Mouse (Mus musculus) layer of hippocampus, postnatal 14 days (tissue): ENCODE data around the gene Hesx1. TPM values are rescaled to one million over a fixed set of nuclear protein-coding genes. Genes with fewer than 3 reads are reported as not detected.
"Not testable (repeated sequence)": the region's sequence is repeated elsewhere in the genome, so short reads cannot be mapped to it uniquely, and the experiment has no call there.

ENCODE experiments used
- DNase-seq, 2 experiments: peaks; one replicate each; pipeline ENCODE4 v3.0.0; 2021 to 2022; ENCODE audit warnings: low spot score in 2 of 2, mixed read lengths in 1 of 2
- long read RNA-seq, 2 experiments: library from polyadenylated mRNA; stranded (forward); transcript quantifications; one replicate each; pipeline ENCODE4 v2.0.0; 2021
- total RNA-seq, 2 experiments: library from RNA; stranded (reverse); gene quantifications; 2 replicates each; pipeline ENCODE4 v1.2.3; 2021

Hesx1 gene
- not detected for total RNA-seq
- long read RNA-seq, experiment 1 = 0 reads
- long read RNA-seq, experiment 2 = 0 reads

- DNase-seq = no peak
Observed at GRCm38 (mm10) chr14:26994211-26994741, at the start of gene Hesx1. Hesx1 (plus strand) TSS chr14:26994416.

- not testable (repeated sequence) for DNase-seq
Observed at GRCm38 (mm10) chr14:26956139-26956538, 38.1 kb upstream of the Hesx1 start.

GRCm38 (mm10) chr14:26960518-26960917 is 33.7 kb upstream of the Hesx1 start:
- no peak for DNase-seq

GRCm38 (mm10) chr14:26969164-26969563 is 25.1 kb upstream of the Hesx1 start:
- DNase-seq = no peak

GRCm38 (mm10) chr14:26969856-26970407 is 24.3 kb upstream of the Hesx1 start:
- peak; percentile 59 to 79 for DNase-seq

- peak; percentile 95 to 96 for DNase-seq
Observed at GRCm38 (mm10) chr14:26970439-26970932, 23.7 kb upstream of the Hesx1 start.

GRCm38 (mm10) chr14:26971106-26971789 is 23.0 kb upstream of the Hesx1 start, which contains the start of gene Appl1:
Appl1 (minus strand) TSS chr14:26971232.
- no peak for DNase-seq

GRCm38 (mm10) chr14:26973089-26973488 is 21.1 kb upstream of the Hesx1 start:
- DNase-seq = no peak

GRCm38 (mm10) chr14:26975490-26975889 is 18.7 kb upstream of the Hesx1 start:
- no peak for DNase-seq

- no peak for DNase-seq
Observed at GRCm38 (mm10) chr14:26976212-26976611, 18.0 kb upstream of the Hesx1 start.

GRCm38 (mm10) chr14:26977500-26977899 is 16.7 kb upstream of the Hesx1 start:
- no peak for DNase-seq

GRCm38 (mm10) chr14:26979808-26980207 is 14.4 kb upstream of the Hesx1 start:
- DNase-seq = no peak

GRCm38 (mm10) chr14:26981021-26981420 is 13.2 kb upstream of the Hesx1 start:
- DNase-seq = no peak

GRCm38 (mm10) chr14:26981494-26982149 is 12.6 kb upstream of the Hesx1 start:
- no peak for DNase-seq

- no peak for DNase-seq
Observed at GRCm38 (mm10) chr14:26982150-26982530, 12.1 kb upstream of the Hesx1 start.

GRCm38 (mm10) chr14:26988694-26989093 is 5.5 kb upstream of the Hesx1 start:
- DNase-seq = no peak

GRCm38 (mm10) chr14:26991622-26992021 is 2.6 kb upstream of the Hesx1 start:
- no peak for DNase-seq

GRCm38 (mm10) chr14:26993427-26993826 is 789 bp upstream of the Hesx1 start:
- DNase-seq = no peak

GRCm38 (mm10) chr14:26996257-26996656 is 2.0 kb downstream of the Hesx1 start:
- no peak for DNase-seq

GRCm38 (mm10) chr14:27000386-27000785 is 6.2 kb downstream of the Hesx1 start:
- no peak for DNase-seq

GRCm38 (mm10) chr14:27004906-27005305 is 10.7 kb downstream of the Hesx1 start:
- DNase-seq = no peak

GRCm38 (mm10) chr14:27005937-27006336 is 11.7 kb downstream of the Hesx1 start:
- DNase-seq = no peak
